Mouse (Mus musculus) right cerebral cortex, adult 2 months (tissue): ENCODE data around the gene Dab1.

Experiments
- DNase-seq, 2 experiments: peaks; one replicate each; pipeline ENCODE4 v3.0.0; 2021 to 2022; ENCODE audit warnings: low spot score in 2 of 2

The Dab1 gene

GRCm38 (mm10) chr4:103619321-103619945 is at the start of gene Dab1:
Gene Dab1, plus strand, starts transcription at chr4:103619359.
- peak; percentile 79 to 80 for DNase-seq

GRCm38 (mm10) chr4:103571721-103572352 is 47.3 kb upstream of the Dab1 start:
- no peak for DNase-seq

- DNase-seq, result no peak
These were observed 43.6 kb upstream of the Dab1 start for GRCm38 (mm10) chr4:103575556-103575955.

- DNase-seq, result no peak
These were observed 42.9 kb upstream of the Dab1 start for GRCm38 (mm10) chr4:103576305-103576704.

- no peak for DNase-seq
These were observed 41.9 kb upstream of the Dab1 start for GRCm38 (mm10) chr4:103577111-103577815.

GRCm38 (mm10) chr4:103577821-103578220 is 41.3 kb upstream of the Dab1 start:
- DNase-seq, result peak; percentile 23 to 28

GRCm38 (mm10) chr4:103580021-103580420 is 39.1 kb upstream of the Dab1 start:
- DNase-seq, result no peak

GRCm38 (mm10) chr4:103615011-103615410 is 4.1 kb upstream of the Dab1 start:
- no peak for DNase-seq

- peak; percentile 49 to 56 for DNase-seq
These were observed 800 bp downstream of the Dab1 start for GRCm38 (mm10) chr4:103619946-103620371.

GRCm38 (mm10) chr4:103620590-103621155 is 1.5 kb downstream of the Dab1 start:
- DNase-seq, result peak; percentile 30 to 46

GRCm38 (mm10) chr4:103621586-103621985 is 2.4 kb downstream of the Dab1 start:
- DNase-seq, result no peak

GRCm38 (mm10) chr4:103630177-103630576 is 11.0 kb downstream of the Dab1 start:
- DNase-seq, result peak in 1 of 2 experiments; percentile 37

- DNase-seq, result no peak
These were observed 17.1 kb downstream of the Dab1 start for GRCm38 (mm10) chr4:103636168-103636776.

GRCm38 (mm10) chr4:103648209-103648896 is 29.2 kb downstream of the Dab1 start:
- no peak for DNase-seq

GRCm38 (mm10) chr4:103655740-103656139 is 36.6 kb downstream of the Dab1 start:
- no peak for DNase-seq

GRCm38 (mm10) chr4:103661386-103661785 is 42.2 kb downstream of the Dab1 start:
- no peak for DNase-seq

GRCm38 (mm10) chr4:103667438-103667837 is 48.3 kb downstream of the Dab1 start:
- DNase-seq, result no peak

GRCm38 (mm10) chr4:103677195-103677594 is 58.0 kb downstream of the Dab1 start:
- no peak for DNase-seq

- peak in 1 of 2 experiments; percentile 13 for DNase-seq
These were observed 59.3 kb downstream of the Dab1 start for GRCm38 (mm10) chr4:103678501-103678900.

GRCm38 (mm10) chr4:103685136-103685535 is 66.0 kb downstream of the Dab1 start:
- no peak for DNase-seq

- DNase-seq, result no peak
These were observed 72.6 kb downstream of the Dab1 start for GRCm38 (mm10) chr4:103691717-103692116.
